Mouse (Mus musculus) liver, embryonic 15.5 days (tissue): ENCODE measurements at regions not wholly inside any gene's neighbourhood (a gene's known extent, or its start where the extent isn't known, plus 50 kb on each side); places are given as distances from the start of the nearest gene placed in this dataset.

Experiments
- ATAC-seq: fragments of 200-750 bp; cut with Nextera tagmentation; 2 replicates; pipeline ENCODE4 v1.8.0; 2017; ENCODE audit warnings: moderate number of reproducible peaks, mild to moderate bottlenecking, moderate library complexity; ENCODE audit not compliant: insufficient read depth
- H3K27ac ChIP-seq: fragments of 300-500 bp; sonication (generic); replicated peaks from 2 replicates; pipeline ENCODE4 v1.5.1; 2015; ENCODE audit warnings: mild to moderate bottlenecking, inconsistent platforms
- H3K27me3 ChIP-seq: fragments of 300-500 bp; sonication (generic); 2 replicates; pipeline ENCODE4 v1.6.1; 2015; ENCODE audit warnings: mild to moderate bottlenecking, inconsistent platforms
- H3K36me3 ChIP-seq: fragments of 300-500 bp; sonication (generic); replicated peaks from 2 replicates; pipeline ENCODE4 v1.6.1; 2015; ENCODE audit warnings: moderate library complexity, mild to moderate bottlenecking, inconsistent platforms
- H3K4me1 ChIP-seq: fragments of 300-500 bp; sonication (generic); replicated peaks from 2 replicates; pipeline ENCODE4 v1.6.1; 2015; ENCODE audit warnings: inconsistent platforms
- H3K4me2 ChIP-seq: fragments of 300-500 bp; sonication (generic); 2 replicates; pipeline ENCODE4 v1.6.1; 2015; ENCODE audit warnings: moderate library complexity, mild to moderate bottlenecking, inconsistent platforms
- H3K4me3 ChIP-seq: fragments of 300-500 bp; sonication (generic); replicated peaks from 2 replicates; pipeline ENCODE4 v1.5.1; 2015; ENCODE audit warnings: mild to moderate bottlenecking, inconsistent platforms
- H3K9ac ChIP-seq: fragments of 300-500 bp; sonication (generic); 2 replicates; pipeline ENCODE4 v1.6.1; 2015; ENCODE audit warnings: moderate library complexity, mild to moderate bottlenecking, inconsistent platforms
- H3K9me3 ChIP-seq: fragments of 300-500 bp; sonication (generic); replicated peaks from 2 replicates; pipeline ENCODE4 v1.6.1; 2016; ENCODE audit warnings: inconsistent platforms
- WGBS: fragments of 180-500 bp; shearing (Covaris S2); methylation state at CpG from one replicate; pipeline ENCODE4 v1.1.7; 2015; ENCODE audit warnings: mixed read lengths; ENCODE audit not compliant: insufficient replicate concordance; 5-methylcytosine and 5-hydroxymethylcytosine counted together

DNA sequence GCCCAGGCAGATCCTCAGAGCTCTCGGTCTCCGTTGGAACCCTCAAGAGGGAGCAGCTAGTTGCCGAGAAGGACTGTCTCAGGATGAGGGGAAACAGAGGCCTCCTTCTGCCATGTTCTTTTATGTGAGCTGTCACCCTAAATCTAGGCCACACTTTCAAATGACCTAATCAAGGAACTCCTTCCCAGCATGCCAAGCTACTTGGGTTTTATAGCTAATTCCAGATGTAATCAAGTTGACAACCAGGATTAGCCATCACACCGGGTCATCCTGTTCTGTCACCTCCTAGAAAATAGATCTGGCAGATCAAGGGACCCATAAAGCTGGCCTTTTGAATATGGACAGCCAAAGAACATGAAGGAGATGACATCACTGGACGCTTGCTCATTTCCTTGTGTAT lies 267.7 kb upstream of the Pabpc6 start:
- Histone ChIP-seq H3K9me3 (no peaks in the 10 kb centered on the region), H3K36me3 (no peaks in the 10 kb centered on the region), H3K4me3 (no peak overlapping the region), H3K27ac (no peak overlapping the region), H3K4me1 (no peaks in the 10 kb centered on the region), H3K27me3 (no peaks in the 10 kb centered on the region), H3K9ac (no peak overlapping the region), H3K4me2 (no peak overlapping the region)
- no peak for ATAC-seq
- WGBS = 60% methylated on average over 5 of the region's 5 CpGs

DNA sequence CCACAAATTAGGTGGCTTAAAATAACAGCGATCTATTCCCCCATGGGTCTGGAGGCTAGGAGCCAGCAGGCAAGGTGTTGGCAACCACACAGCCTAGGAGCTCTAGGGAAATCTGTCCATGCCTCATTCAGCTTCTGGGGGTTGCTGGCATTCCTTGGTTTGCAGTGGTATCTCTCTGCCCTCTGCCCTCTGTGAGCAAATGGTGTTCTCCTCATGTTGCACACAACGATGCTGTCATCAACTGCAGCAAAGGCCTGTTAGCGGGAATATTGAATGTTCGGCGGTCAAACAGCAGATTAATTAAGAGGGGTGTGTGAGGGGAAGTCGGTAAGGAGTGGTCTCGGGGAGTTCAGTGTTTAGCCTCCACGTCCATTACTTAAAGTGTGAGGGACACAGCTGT lies 262.7 kb upstream of the Pabpc6 start:
- Histone ChIP-seq H3K4me1 (no peaks in the 10 kb centered on the region), H3K36me3 (no peaks in the 10 kb centered on the region), H3K27ac (no peak overlapping the region), H3K4me2 (no peak overlapping the region), H3K9ac (no peak overlapping the region), H3K27me3 (no peaks in the 10 kb centered on the region), H3K9me3 (no peaks in the 10 kb centered on the region), H3K4me3 (no peak overlapping the region)
- WGBS = 64% methylated on average over 8 of the region's 8 CpGs
- ATAC-seq = no peak

- no peaks in the 10 kb centered on the region for H3K4me1 ChIP-seq
- H3K4me3 ChIP-seq = no peak overlapping the region
- ATAC-seq = no peak
- no peak overlapping the region for H3K27ac ChIP-seq
- no peaks in the 10 kb centered on the region for H3K36me3 ChIP-seq
- H3K4me2 ChIP-seq = no peak overlapping the region
- no peak overlapping the region for H3K9ac ChIP-seq
- H3K9me3 ChIP-seq = no peaks in the 10 kb centered on the region
- H3K27me3 ChIP-seq = no peaks in the 10 kb centered on the region
- WGBS = 56% methylated on average over 6 of the region's 6 CpGs
Observed at GRCm38 (mm10) chr17:9931526-9931925, 262.0 kb upstream of the Pabpc6 start.

GRCm38 (mm10) chr17:9929448-9930088 lies 260.1 kb upstream of the Pabpc6 start:
- no peak overlapping the region for H3K9ac ChIP-seq
- no peak for ATAC-seq
- H3K4me1 ChIP-seq = no peaks in the 10 kb centered on the region
- 80% methylated on average over 8 of the region's 8 CpGs for WGBS
- no peak overlapping the region for H3K4me2 ChIP-seq
- no peak overlapping the region for H3K4me3 ChIP-seq
- H3K36me3 ChIP-seq = no peaks in the 10 kb centered on the region
- H3K9me3 ChIP-seq = no peaks in the 10 kb centered on the region
- no peak overlapping the region for H3K27ac ChIP-seq
- no peaks in the 10 kb centered on the region for H3K27me3 ChIP-seq

DNA sequence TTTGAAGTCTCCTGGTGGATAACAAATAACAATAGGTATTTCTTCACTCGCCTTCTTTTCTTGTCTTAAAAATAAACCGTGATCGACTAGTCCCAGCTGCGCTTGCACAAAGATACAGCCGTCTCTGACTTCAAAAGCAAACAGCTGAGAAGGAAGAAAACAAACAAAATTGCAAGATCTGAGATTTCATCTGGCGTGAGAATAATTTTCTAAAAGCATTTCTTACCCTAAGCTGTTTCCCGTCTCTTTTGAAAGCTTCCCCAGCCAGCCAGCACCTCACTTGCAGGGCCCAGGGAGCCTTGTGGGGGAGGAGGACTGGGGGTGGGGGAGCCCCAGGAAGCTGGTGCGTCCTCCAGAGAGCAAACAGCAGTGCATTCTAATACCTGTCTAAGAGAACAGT lies 258.2 kb upstream of the Pabpc6 start:
- H3K4me3 ChIP-seq = no peak overlapping the region
- 61% methylated on average over 8 of the region's 8 CpGs for WGBS
- H3K27ac ChIP-seq = no peak overlapping the region
- H3K4me2 ChIP-seq = no peak overlapping the region
- ATAC-seq = no peak
- H3K36me3 ChIP-seq = no peaks in the 10 kb centered on the region
- no peaks in the 10 kb centered on the region for H3K27me3 ChIP-seq
- no peak overlapping the region for H3K9ac ChIP-seq
- H3K9me3 ChIP-seq = no peaks in the 10 kb centered on the region
- H3K4me1 ChIP-seq = no peaks in the 10 kb centered on the region

DNA sequence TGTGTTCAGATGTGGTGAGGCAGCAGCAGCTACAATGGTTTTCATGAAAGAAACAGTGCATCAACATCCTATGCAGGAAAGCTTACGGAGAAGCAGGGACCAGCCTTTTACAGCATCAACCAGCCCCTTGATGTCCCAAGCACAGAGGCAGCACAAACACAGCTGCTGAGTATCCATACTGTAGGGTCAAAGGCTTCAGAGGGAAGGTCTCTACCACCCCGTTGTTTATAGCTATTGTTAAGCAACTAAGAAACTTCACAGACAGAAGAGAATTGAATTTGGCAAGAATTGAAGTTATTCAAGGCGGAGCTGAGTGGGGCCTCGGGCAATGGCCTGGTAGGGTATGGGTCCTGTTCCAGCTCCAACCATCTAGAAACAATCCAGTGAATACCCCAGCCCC lies 256.8 kb upstream of the Pabpc6 start:
- ATAC-seq = no peak
- Histone ChIP-seq H3K27ac (no peak overlapping the region), H3K36me3 (no peaks in the 10 kb centered on the region), H3K4me1 (no peaks in the 10 kb centered on the region), H3K9ac (no peak overlapping the region), H3K4me3 (no peak overlapping the region), H3K4me2 (no peak overlapping the region), H3K9me3 (no peaks in the 10 kb centered on the region), H3K27me3 (no peaks in the 10 kb centered on the region)
- WGBS = 51% methylated on average over 4 of the region's 4 CpGs

DNA sequence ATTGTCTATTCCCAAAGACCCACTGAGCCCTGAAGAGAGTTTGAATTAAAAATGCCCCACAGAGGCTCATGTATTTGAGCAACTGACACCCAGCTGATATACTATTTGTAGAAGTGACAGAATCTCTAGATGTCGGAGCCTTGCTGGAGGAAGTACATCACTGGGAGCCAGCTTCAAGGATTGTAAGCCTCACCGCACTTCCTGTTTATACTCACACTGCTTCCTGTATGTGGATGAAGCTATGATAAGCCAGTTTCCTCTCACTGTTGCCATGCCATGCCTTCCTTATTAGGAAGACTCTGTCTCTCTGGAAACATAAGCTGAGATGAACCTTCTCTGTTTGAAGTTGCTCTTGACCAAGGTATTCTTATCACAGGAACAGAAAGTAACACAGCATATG lies 251.8 kb upstream of the Pabpc6 start:
- no peaks in the 10 kb centered on the region for H3K36me3 ChIP-seq
- H3K27me3 ChIP-seq = no peaks in the 10 kb centered on the region
- H3K4me1 ChIP-seq = no peaks in the 10 kb centered on the region
- WGBS = 35% methylated on average over 2 of the region's 2 CpGs
- H3K9me3 ChIP-seq = 0 out of 2 replicates have a peak, but pooled peaks cover 3% of the 10 kb centered on the region
- H3K4me3 ChIP-seq = no peak overlapping the region
- ATAC-seq = no peak
- H3K4me2 ChIP-seq = no peak overlapping the region
- no peak overlapping the region for H3K9ac ChIP-seq
- H3K27ac ChIP-seq = no peak overlapping the region

DNA sequence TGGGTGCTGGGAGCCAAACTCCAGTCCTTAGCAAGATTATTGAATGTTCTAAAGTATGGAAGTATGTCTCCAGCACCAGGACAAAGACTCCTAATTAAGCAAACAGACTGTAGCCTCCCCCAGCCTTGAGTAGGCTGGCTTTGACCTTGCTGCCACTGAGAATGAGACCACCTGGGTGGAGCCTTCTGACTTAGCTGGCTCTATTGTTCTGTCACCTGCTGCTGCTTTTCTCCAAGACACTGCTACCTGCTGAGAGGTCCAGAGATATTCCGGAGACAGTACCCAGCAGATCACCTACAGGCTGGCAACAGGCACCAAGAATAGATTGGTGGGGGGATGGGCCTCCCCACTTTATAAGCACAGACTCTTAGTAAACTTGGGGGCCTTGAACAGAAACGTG lies 247.5 kb upstream of the Pabpc6 start:
- Histone ChIP-seq H3K4me2 (no peak overlapping the region), H3K9ac (no peak overlapping the region), H3K4me1 (no peaks in the 10 kb centered on the region), H3K27ac (no peak overlapping the region), H3K27me3 (no peaks in the 10 kb centered on the region), H3K9me3 (0 out of 2 replicates have a peak, but pooled peaks cover 3% of the 10 kb centered on the region), H3K4me3 (no peak overlapping the region), H3K36me3 (no peaks in the 10 kb centered on the region)
- 34% methylated on average over 2 of the region's 2 CpGs for WGBS
- no peak for ATAC-seq

DNA sequence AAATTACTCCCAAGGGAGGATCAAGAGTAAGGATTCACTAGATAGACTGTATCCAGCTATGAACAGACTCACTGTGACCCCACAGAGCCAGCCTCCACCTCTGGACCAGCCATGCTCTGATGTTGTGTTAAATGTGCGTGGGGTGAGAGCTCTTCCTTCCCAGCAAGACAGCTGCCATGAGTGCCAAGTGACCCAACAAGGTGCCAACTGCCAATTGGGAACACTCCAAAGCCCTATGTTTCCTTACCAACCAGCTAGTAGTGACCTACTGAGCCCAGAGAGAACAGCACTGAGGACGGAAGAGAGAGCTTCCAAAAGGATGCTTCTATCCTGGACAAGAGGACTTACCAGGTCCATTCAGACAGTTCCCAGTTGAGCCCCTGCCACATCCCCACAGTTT lies 241.3 kb upstream of the Pabpc6 start:
- no peak overlapping the region for H3K4me2 ChIP-seq
- peaks cover 6% of the 10 kb centered on the region for H3K27me3 ChIP-seq
- no peaks in the 10 kb centered on the region for H3K9me3 ChIP-seq
- no peak overlapping the region for H3K9ac ChIP-seq
- H3K27ac ChIP-seq = no peak overlapping the region
- ATAC-seq = no peak
- H3K4me1 ChIP-seq = no peaks in the 10 kb centered on the region
- H3K36me3 ChIP-seq = no peaks in the 10 kb centered on the region
- WGBS = 60% methylated on average over 2 of the region's 2 CpGs
- no peak overlapping the region for H3K4me3 ChIP-seq

GRCm38 (mm10) chr17:9907077-9907476 lies 237.6 kb upstream of the Pabpc6 start:
- no peaks in the 10 kb centered on the region for H3K4me1 ChIP-seq
- no peaks in the 10 kb centered on the region for H3K36me3 ChIP-seq
- H3K27me3 ChIP-seq = peaks cover 6% of the 10 kb centered on the region
- H3K4me3 ChIP-seq = no peak overlapping the region
- no peaks in the 10 kb centered on the region for H3K9me3 ChIP-seq
- no peak overlapping the region for H3K4me2 ChIP-seq
- WGBS = 54% methylated on average over 1 of the region's 1 CpGs
- H3K27ac ChIP-seq = no peak overlapping the region
- H3K9ac ChIP-seq = no peak overlapping the region
- no peak for ATAC-seq

GRCm38 (mm10) chr17:9905501-9906462 lies 236.3 kb upstream of the Pabpc6 start:
- Histone ChIP-seq H3K9me3 (no peaks in the 10 kb centered on the region), H3K27ac (no peak overlapping the region), H3K4me2 (no peak overlapping the region; the same call in 1 of the 2 replicates), H3K27me3 (peaks cover 6% of the 10 kb centered on the region), H3K36me3 (no peaks in the 10 kb centered on the region), H3K4me1 (no peaks in the 10 kb centered on the region), H3K4me3 (no peak overlapping the region), H3K9ac (no peak overlapping the region)
- 18% methylated on average over 12 of the region's 12 CpGs for WGBS
- no peak for ATAC-seq
